Comparison of ENCODE assay signal across 8 mouse cellular contexts in genomic region chr6:108667599-108668021, GRCm38 (mm10). TPM values are rescaled to one million over a fixed set of nuclear protein-coding genes. Genes with fewer than 3 reads are reported as not detected.
DNase-seq lines count a peak whose midpoint lies in the region; ATAC-seq and TF ChIP-seq lines count a peak whose summit lies in the region.

No protein-coding gene starts in this region.

- H3K27me3 ChIP-seq in heart, postnatal 0 days (ENCODE audit: control insufficient read depth, insufficient read depth, low read length), result no peaks in the 10 kb centered on the region
- H3K27me3 ChIP-seq in stomach, embryonic 15.5 days (replicated peaks), result no peaks in the 10 kb centered on the region

- H3K4me1 ChIP-seq in heart, postnatal 0 days (ENCODE audit: control insufficient read depth, insufficient read depth), result peaks cover 56% of the 10 kb centered on the region
- peaks cover 13% of the 10 kb centered on the region for H3K4me1 ChIP-seq in stomach, embryonic 15.5 days

- no peak for TF ChIP-seq EP300 in heart, postnatal 0 days (IDR thresholded peaks at IDR 0.05; ENCODE audit: low read depth)

- H3K27ac ChIP-seq in heart, postnatal 0 days (ENCODE audit: low read depth), result peak overlapping the region; percentile 91
- H3K27ac ChIP-seq in stomach, embryonic 15.5 days, result peak overlapping the region; percentile 82

- intact Hi-C loops in gastrocnemius, postnatal 36 days (cut with DNase I), result no loop called here

- DNase-seq in gastrocnemius, adult 18-20 months (ENCODE audit: low spot score), result peak; percentile 53
- DNase-seq in gastrocnemius, postnatal 36 days, result no peak
- peak; percentile 43 for DNase-seq in embryo, embryonic 10.5 days (ENCODE audit: low spot score)
- peak; percentile 31 for DNase-seq in heart, postnatal 0 days (ENCODE audit: low spot score)
- DNase-seq in kidney, postnatal 36 days, result peak; percentile 43 to 81
- no peak for DNase-seq in right cerebral cortex, postnatal 36 days (ENCODE audit: low spot score in 2 of 2)
- no peak for DNase-seq in urinary bladder, adult 18-20 months (ENCODE audit: low spot score in 2 of 2)

- H3K9me3 ChIP-seq in heart, postnatal 0 days (replicated peaks; ENCODE audit: control insufficient read depth, low read length), result no peaks in the 10 kb centered on the region
- H3K9me3 ChIP-seq in stomach, embryonic 15.5 days, result no peaks in the 10 kb centered on the region

- peak; percentile 4; the same call in 1 of the 2 replicates for ATAC-seq in heart, postnatal 0 days (ENCODE audit: insufficient read depth, low read depth)
- ATAC-seq in stomach, embryonic 15.5 days (ENCODE audit: insufficient read depth, low FRiP score, low read depth), result no peak

- TF ChIP-seq CTCF in heart, postnatal 0 days (IDR thresholded peaks at IDR 0.05; ENCODE audit: low read depth), result no peak

- H3K4me2 ChIP-seq in heart, postnatal 0 days (ENCODE audit: low read depth, low read length), result peak overlapping the region; percentile 55
- H3K4me2 ChIP-seq in stomach, embryonic 15.5 days, result peak overlapping the region; percentile 54; the same call in 1 of the 2 replicates

- H3K9ac ChIP-seq in heart, postnatal 0 days (replicated peaks; ENCODE audit: low read depth, low read length), result no peak overlapping the region
- H3K9ac ChIP-seq in stomach, embryonic 15.5 days, result no peak overlapping the region

- H3K4me3 ChIP-seq in heart, postnatal 0 days (ENCODE audit: low read depth, low read length), result no peak overlapping the region
- H3K4me3 ChIP-seq in stomach, embryonic 15.5 days (replicated peaks), result no peak overlapping the region

- 9% methylated on average over 6 of the region's 6 CpGs for WGBS in heart, postnatal 0 days
- WGBS in stomach, embryonic 15.5 days, result 37% methylated on average over 6 of the region's 6 CpGs

- peaks cover 27% of the 10 kb centered on the region for H3K36me3 ChIP-seq in heart, postnatal 0 days (replicated peaks; ENCODE audit: control insufficient read depth, insufficient read depth, low read length)
- H3K36me3 ChIP-seq in stomach, embryonic 15.5 days, result peaks cover 8% of the 10 kb centered on the region; the same call in 1 of the 2 replicates

RNA-seq across cellular contexts. Expression of gene Bhlhe40, which starts 7.2 kb away (rescaled TPM):
- 10 to 100 TPM; 70.0 to 98.6 TPM for total RNA-seq in gastrocnemius, adult 18-20 months (2021)
- 100 to 1,000 TPM in 1 of 2 experiments, 10 to 100 TPM in 1; 71.8 to 106 TPM for total RNA-seq in gastrocnemius, postnatal 36 days (2021)
- total RNA-seq in heart, postnatal 0 days (2014; rRNA removed; ENCODE audit: low replicate concordance), result 11.8 and 17.0 TPM in 2 replicates
- 19.5 and 19.7 TPM in 2 replicates for polyA plus RNA-seq in heart, postnatal 0 days (2015; fragmentation: Nextera tagmentation; extraction: Ambion mirVana)
- 27.4 TPM in 2 replicates for polyA plus RNA-seq in stomach, embryonic 15.5 days (2015; fragmentation: Nextera tagmentation; extraction: Ambion mirVana)

Comparison
In these comparisons a context has a peak if more than half of its experiments do, and no peak if none do; other contexts are left out.
1. DNase-seq: peak in gastrocnemius, adult 18-20 months (single experiment), embryo, embryonic 10.5 days (single experiment), heart, postnatal 0 days (single experiment) and kidney, postnatal 36 days (2 of 2); none in gastrocnemius, postnatal 36 days (0 of 2), right cerebral cortex, postnatal 36 days (0 of 2) and urinary bladder, adult 18-20 months (0 of 2).